Mouse (Mus musculus): ENCODE data around the gene Emsy. TPM values are rescaled to one million over a fixed set of nuclear protein-coding genes. Genes with fewer than 3 reads are reported as not detected.

Gene Emsy
- polyA plus RNA-seq, 1 experiment from 2014 or later, result 25.8 TPM

DNA sequence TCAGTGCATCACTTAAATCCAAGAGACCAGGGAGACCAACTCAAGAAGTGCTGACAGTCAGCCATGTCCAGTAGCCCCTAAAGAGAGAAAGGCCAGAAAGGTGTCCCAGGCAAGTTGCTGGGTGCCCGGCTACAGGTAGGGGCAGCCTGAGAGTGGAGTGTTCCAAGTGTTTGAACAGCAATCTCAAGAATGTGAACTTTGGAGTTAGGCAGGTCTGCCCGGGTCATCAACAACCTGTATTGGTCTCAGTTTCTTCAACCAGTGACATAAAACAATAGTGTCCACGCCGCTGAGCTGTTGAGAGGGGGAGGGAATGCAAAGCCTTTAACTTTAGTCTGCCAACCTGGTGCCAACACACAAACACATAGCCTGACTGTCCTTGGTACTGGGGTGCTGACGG is 115.0 kb downstream of the Emsy start:
- H3K4me2 ChIP-seq (replicated peaks), result no peak overlapping the region
- H3K4me3 ChIP-seq (replicated peaks), result no peak overlapping the region
- no peak overlapping the region for H3K27ac ChIP-seq (replicated peaks)
- H3K27me3 ChIP-seq, result no peaks in the 10 kb centered on the region
- no peak overlapping the region for H3K9ac ChIP-seq
- H3K36me3 ChIP-seq, result no peaks in the 10 kb centered on the region
- peaks cover 19% of the 10 kb centered on the region for H3K4me1 ChIP-seq
- WGBS, result 88% methylated on average over 5 of the region's 5 CpGs
- ATAC-seq (ENCODE audit: insufficient number of reproducible peaks, low FRiP score, low TSS enrichment, low read depth), result no peak
- no peaks in the 10 kb centered on the region for H3K9me3 ChIP-seq (replicated peaks)

DNA sequence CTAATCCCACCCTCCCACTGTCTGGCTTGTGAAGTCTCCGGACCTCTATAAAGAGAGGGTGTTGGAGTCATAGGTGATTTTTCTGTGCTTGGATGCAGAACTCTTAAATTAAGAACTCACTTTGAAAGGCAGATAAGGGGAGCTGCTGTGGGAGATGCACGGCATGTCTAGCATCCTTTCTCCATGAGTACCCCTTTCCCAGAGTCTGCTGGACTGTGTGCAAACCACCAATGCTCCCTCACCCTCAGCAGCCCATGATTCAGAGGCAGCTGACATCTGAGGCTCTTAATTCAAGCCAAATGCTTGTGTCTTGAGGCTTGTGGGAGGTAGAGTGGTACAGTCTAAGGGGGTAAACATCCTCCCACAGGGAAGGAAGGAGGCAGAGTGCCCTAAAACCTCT is 115.7 kb downstream of the Emsy start:
- Histone ChIP-seq H3K9me3 (replicated peaks) (no peaks in the 10 kb centered on the region), H3K4me3 (replicated peaks) (no peak overlapping the region), H3K36me3 (no peaks in the 10 kb centered on the region), H3K27me3 (no peaks in the 10 kb centered on the region), H3K9ac (no peak overlapping the region), H3K4me1 (peaks cover 19% of the 10 kb centered on the region), H3K4me2 (replicated peaks) (no peak overlapping the region), H3K27ac (replicated peaks) (peak overlapping the region; percentile 12; the same call in 1 of the 2 replicates)
- WGBS, result 46% methylated on average over 2 of the region's 2 CpGs
- no peak for ATAC-seq (ENCODE audit: insufficient number of reproducible peaks, low FRiP score, low TSS enrichment, low read depth)

DNA sequence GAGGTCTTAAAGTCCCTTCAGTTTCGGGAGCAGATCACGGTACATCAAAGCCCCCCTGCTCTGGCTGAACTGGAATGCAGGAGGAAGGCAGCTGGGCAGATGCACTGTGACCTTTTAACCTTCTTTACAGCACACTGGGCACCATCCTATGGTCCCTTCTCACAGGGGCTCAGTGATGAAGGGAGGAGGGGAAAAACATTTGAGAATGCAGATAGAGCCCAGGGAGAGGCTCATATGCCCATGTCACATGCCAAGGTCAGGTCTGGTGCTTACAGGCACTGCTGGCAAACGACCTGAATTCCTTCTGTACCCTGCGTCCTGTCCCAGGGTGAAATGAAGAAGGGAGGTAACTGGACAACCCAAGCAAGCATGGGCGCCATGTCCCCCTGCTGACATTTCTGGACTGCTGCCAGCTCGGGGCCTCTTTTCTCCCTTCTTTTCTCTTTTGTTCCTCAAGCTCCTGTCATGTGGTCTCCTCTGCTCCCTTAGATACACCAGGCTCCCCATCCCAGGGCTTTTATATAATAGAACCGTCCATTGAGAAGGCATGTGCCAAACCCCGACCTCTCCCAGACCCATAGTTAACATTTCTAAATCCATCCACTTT is 118.5 kb downstream of the Emsy start:
- Histone ChIP-seq H3K4me1 (peaks cover 19% of the 10 kb centered on the region), H3K9ac (no peak overlapping the region), H3K9me3 (replicated peaks) (no peaks in the 10 kb centered on the region), H3K36me3 (no peaks in the 10 kb centered on the region), H3K4me3 (replicated peaks) (no peak overlapping the region), H3K27ac (replicated peaks) (peak overlapping the region; percentile 72; the same call in 1 of the 2 replicates), H3K27me3 (no peaks in the 10 kb centered on the region), H3K4me2 (replicated peaks) (no peak overlapping the region)
- 39% methylated on average over 8 of the region's 8 CpGs for WGBS
- no peak for ATAC-seq (ENCODE audit: insufficient number of reproducible peaks, low FRiP score, low TSS enrichment, low read depth)

DNA sequence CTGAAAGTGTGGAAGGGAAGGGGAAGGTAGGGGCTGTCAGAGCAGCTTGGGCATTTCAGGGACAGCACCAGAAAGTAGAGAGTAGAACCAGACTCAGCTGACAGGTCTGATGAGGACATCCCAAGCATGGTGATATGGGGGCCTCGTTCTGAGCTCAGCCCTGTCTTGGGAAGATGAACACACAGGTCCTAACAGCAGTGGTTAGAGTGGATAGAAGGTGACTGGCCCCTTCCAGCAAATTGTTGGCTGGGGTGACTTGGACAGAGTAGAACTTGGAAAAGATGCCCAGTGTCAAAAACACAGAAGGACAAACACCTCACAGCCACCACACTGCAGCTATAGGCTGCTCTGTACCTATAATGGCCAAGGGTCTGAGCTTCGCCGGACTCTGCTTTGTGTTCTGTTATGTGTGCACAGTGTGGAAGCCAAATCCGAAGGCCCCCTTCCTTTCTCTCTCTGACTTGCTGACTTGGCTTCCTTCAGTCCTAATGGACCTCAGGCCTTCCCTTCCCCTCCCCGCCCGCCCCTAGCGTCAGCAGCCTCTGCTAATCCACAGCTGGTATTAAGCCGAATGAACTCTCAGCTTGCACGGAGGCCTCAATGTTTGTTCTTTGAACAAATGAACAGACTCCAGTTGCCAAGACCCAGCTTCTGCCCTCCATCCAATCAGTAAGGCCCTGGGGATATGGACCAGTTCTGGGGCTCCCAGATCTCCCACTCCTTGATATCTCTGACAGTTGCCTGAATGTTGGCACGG is 119.2 kb downstream of the Emsy start:
- H3K4me3 ChIP-seq (replicated peaks), result no peak overlapping the region
- peaks cover 19% of the 10 kb centered on the region for H3K4me1 ChIP-seq
- WGBS, result 25% methylated on average over 10 of the region's 10 CpGs
- no peak overlapping the region for H3K4me2 ChIP-seq (replicated peaks)
- H3K27ac ChIP-seq (replicated peaks), result peak overlapping the region; percentile 72
- no peaks in the 10 kb centered on the region for H3K9me3 ChIP-seq (replicated peaks)
- H3K27me3 ChIP-seq, result no peaks in the 10 kb centered on the region
- 0 out of 2 replicates have a peak, but pooled peaks have one; percentile 48 for ATAC-seq (ENCODE audit: insufficient number of reproducible peaks, low FRiP score, low TSS enrichment, low read depth)
- no peak overlapping the region for H3K9ac ChIP-seq
- H3K36me3 ChIP-seq, result no peaks in the 10 kb centered on the region

Other genes starting within 250 kb of the Emsy start
- 0.11 TPM in 1 of 2 replicates, not detected in the other for gene Gucy2d, start 216.4 kb downstream of the Emsy start, polyA plus RNA-seq (2015; fragmentation: Nextera tagmentation; extraction: Ambion mirVana)
- 7.3 and 8.1 TPM in 2 replicates for gene Lrrc32, start 167.5 kb downstream of the Emsy start, polyA plus RNA-seq (2015; fragmentation: Nextera tagmentation; extraction: Ambion mirVana)
- 55.3 and 56.1 TPM in 2 replicates for gene Thap12, start 46.3 kb upstream of the Emsy start, polyA plus RNA-seq (2015; fragmentation: Nextera tagmentation; extraction: Ambion mirVana)
- 23.3 and 26.7 TPM in 2 replicates for gene Wnt11, start 178.3 kb upstream of the Emsy start, polyA plus RNA-seq (2015; fragmentation: Nextera tagmentation; extraction: Ambion mirVana)

Measured in embryonic facial prominence, embryonic 15.5 days (tissue).